In the genomic region with DNA sequence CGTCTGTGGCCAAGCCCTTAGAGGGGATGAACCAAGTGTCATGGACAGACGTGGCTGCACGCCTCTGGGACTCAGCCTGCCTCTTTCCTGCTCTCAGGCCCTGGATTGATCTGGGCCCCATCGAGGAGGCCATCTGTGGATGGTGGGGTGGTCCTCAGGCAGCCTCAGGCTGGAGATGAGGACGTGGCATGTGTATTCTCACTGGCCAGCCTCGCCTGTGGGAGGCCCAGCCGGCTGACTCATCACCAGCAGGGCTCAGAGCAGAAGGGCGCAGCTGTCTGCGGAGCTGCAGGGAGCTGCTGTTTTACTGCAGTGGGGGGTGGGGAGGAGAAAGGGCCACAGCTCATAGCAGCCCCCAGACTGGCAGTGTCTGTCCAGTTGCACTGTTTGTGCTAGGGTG, we compare ENCODE assay signal across 9 mouse cellular contexts.
DNase-seq lines count a peak whose midpoint lies in the region; ATAC-seq lines count a peak whose summit lies in the region.
"Had no signal": no experiment of that assay in that cellular context is flagged by ENCODE, and none has a peak within 500 bp of the region (broad histone marks: within the 10 kb centered on the region; RNA-seq: fewer than 3 reads in every experiment).

No protein-coding gene starts in this region.

- H3K4me2 ChIP-seq in midbrain, embryonic 11.5 days, result no peak overlapping the region
- H3K4me2 ChIP-seq in heart, embryonic 13.5 days, result no peak overlapping the region
- H3K4me2 ChIP-seq in limb, embryonic 12.5 days, result no peak overlapping the region
- H3K4me2 ChIP-seq in stomach, embryonic 16.5 days (ENCODE audit: low read depth, low read length), result no peak overlapping the region
- no peak overlapping the region for H3K4me2 ChIP-seq in midbrain, embryonic 14.5 days (ENCODE audit: low read length)
- H3K4me2 ChIP-seq: neural tube, embryonic 12.5 days had no signal

- H3K9ac ChIP-seq in midbrain, embryonic 11.5 days (ENCODE audit: low read length), result no peak overlapping the region
- peak overlapping the region; percentile 56 for H3K9ac ChIP-seq in heart, embryonic 13.5 days
- H3K9ac ChIP-seq in limb, embryonic 12.5 days (replicated peaks), result no peak overlapping the region
- peak overlapping the region; percentile 25; the same call in 1 of the 2 replicates for H3K9ac ChIP-seq in stomach, embryonic 16.5 days (ENCODE audit: low read length)
- no peak overlapping the region for H3K9ac ChIP-seq in midbrain, embryonic 14.5 days (replicated peaks; ENCODE audit: low read length)
- H3K9ac ChIP-seq: neural tube, embryonic 12.5 days had no signal

- no peaks in the 10 kb centered on the region for H3K36me3 ChIP-seq in midbrain, embryonic 10.5 days
- no peaks in the 10 kb centered on the region for H3K36me3 ChIP-seq in midbrain, embryonic 11.5 days (ENCODE audit: control insufficient read depth, insufficient read depth, low read length)
- H3K36me3 ChIP-seq in heart, embryonic 13.5 days, result no peaks in the 10 kb centered on the region
- H3K36me3 ChIP-seq in limb, embryonic 12.5 days, result no peaks in the 10 kb centered on the region
- no peaks in the 10 kb centered on the region for H3K36me3 ChIP-seq in stomach, embryonic 16.5 days (ENCODE audit: control insufficient read depth, insufficient read depth, low read length)
- no peaks in the 10 kb centered on the region for H3K36me3 ChIP-seq in midbrain, embryonic 14.5 days (ENCODE audit: control insufficient read depth, insufficient read depth, low read length)
- H3K36me3 ChIP-seq: neural tube, embryonic 12.5 days had no signal

- no peaks in the 10 kb centered on the region for H3K9me3 ChIP-seq in midbrain, embryonic 10.5 days (replicated peaks)
- no peaks in the 10 kb centered on the region for H3K9me3 ChIP-seq in midbrain, embryonic 11.5 days (ENCODE audit: control insufficient read depth, low read length)
- no peaks in the 10 kb centered on the region for H3K9me3 ChIP-seq in heart, embryonic 13.5 days
- no peaks in the 10 kb centered on the region for H3K9me3 ChIP-seq in limb, embryonic 12.5 days
- H3K9me3 ChIP-seq in stomach, embryonic 16.5 days (replicated peaks; ENCODE audit: control insufficient read depth, low read length), result no peaks in the 10 kb centered on the region
- H3K9me3 ChIP-seq in midbrain, embryonic 14.5 days (ENCODE audit: control insufficient read depth, low read length), result no peaks in the 10 kb centered on the region
- H3K9me3 ChIP-seq: neural tube, embryonic 12.5 days had no signal

- ATAC-seq in midbrain, embryonic 11.5 days (ENCODE audit: low FRiP score), result no peak
- ATAC-seq in heart, embryonic 13.5 days (ENCODE audit: extremely low read depth, insufficient number of reproducible peaks, low FRiP score, low TSS enrichment), result no peak; the same call in 1 of the 2 replicates
- no peak for ATAC-seq in limb, embryonic 12.5 days (ENCODE audit: insufficient number of reproducible peaks, insufficient read depth, low FRiP score, low TSS enrichment, low read depth)
- peak; percentile 85 for ATAC-seq in stomach, embryonic 16.5 days (ENCODE audit: insufficient read depth, low FRiP score)
- ATAC-seq in midbrain, embryonic 14.5 days (ENCODE audit: low FRiP score, low TSS enrichment), result no peak

- WGBS in midbrain, embryonic 10.5 days, result 57% methylated on average over 9 of the region's 9 CpGs
- WGBS in midbrain, embryonic 11.5 days, result 52% methylated on average over 9 of the region's 9 CpGs
- 24% methylated on average over 9 of the region's 9 CpGs for WGBS in heart, embryonic 13.5 days
- 34% methylated on average over 9 of the region's 9 CpGs for WGBS in limb, embryonic 12.5 days
- WGBS in stomach, embryonic 16.5 days, result 27% methylated on average over 9 of the region's 9 CpGs
- WGBS in midbrain, embryonic 14.5 days, result 45% methylated on average over 9 of the region's 9 CpGs

- H3K4me3 ChIP-seq in midbrain, embryonic 10.5 days, result no peak overlapping the region
- no peak overlapping the region for H3K4me3 ChIP-seq in midbrain, embryonic 11.5 days (ENCODE audit: low read depth, low read length)
- no peak overlapping the region for H3K4me3 ChIP-seq in heart, embryonic 13.5 days
- H3K4me3 ChIP-seq in limb, embryonic 12.5 days (replicated peaks), result no peak overlapping the region
- no peak overlapping the region for H3K4me3 ChIP-seq in stomach, embryonic 16.5 days (replicated peaks; ENCODE audit: low read length)
- no peak overlapping the region for H3K4me3 ChIP-seq in midbrain, embryonic 14.5 days (replicated peaks; ENCODE audit: low read depth, low read length)
- H3K4me3 ChIP-seq: neural tube, embryonic 12.5 days had no signal

- peak overlapping the region; percentile 63 for H3K27ac ChIP-seq in midbrain, embryonic 10.5 days (replicated peaks)
- H3K27ac ChIP-seq in midbrain, embryonic 11.5 days (ENCODE audit: low read depth, low read length), result no peak overlapping the region
- H3K27ac ChIP-seq in heart, embryonic 13.5 days (replicated peaks), result 0 out of 2 replicates have a peak overlapping the region, but pooled peaks have one; percentile 10
- H3K27ac ChIP-seq in limb, embryonic 12.5 days, result 0 out of 2 replicates have a peak overlapping the region, but pooled peaks have one; percentile 8
- peak overlapping the region; percentile 43 for H3K27ac ChIP-seq in stomach, embryonic 16.5 days (ENCODE audit: low read length)
- H3K27ac ChIP-seq in midbrain, embryonic 14.5 days (replicated peaks; ENCODE audit: low read depth, low read length), result no peak overlapping the region
- H3K27ac ChIP-seq: neural tube, embryonic 12.5 days had no signal

- no peaks in the 10 kb centered on the region for H3K27me3 ChIP-seq in midbrain, embryonic 10.5 days (ENCODE audit: low read depth, poor library complexity, severe bottlenecking)
- no peaks in the 10 kb centered on the region for H3K27me3 ChIP-seq in midbrain, embryonic 11.5 days (ENCODE audit: control insufficient read depth, insufficient read depth, low read length)
- H3K27me3 ChIP-seq in heart, embryonic 13.5 days (replicated peaks), result no peaks in the 10 kb centered on the region
- H3K27me3 ChIP-seq in limb, embryonic 12.5 days, result no peaks in the 10 kb centered on the region
- no peaks in the 10 kb centered on the region for H3K27me3 ChIP-seq in stomach, embryonic 16.5 days (ENCODE audit: control insufficient read depth, insufficient read depth, low read length)
- no peaks in the 10 kb centered on the region for H3K27me3 ChIP-seq in midbrain, embryonic 14.5 days (ENCODE audit: control insufficient read depth, insufficient read depth, low read length)
- H3K27me3 ChIP-seq: neural tube, embryonic 12.5 days had no signal

- peak; percentile 19 for DNase-seq in midbrain, embryonic 10.5 days (ENCODE audit: low spot score)
- DNase-seq in midbrain, embryonic 11.5 days (ENCODE audit: low spot score, missing footprints), result no peak
- DNase-seq in embryo, embryonic 10.5 days (ENCODE audit: low spot score), result peak; percentile 26
- DNase-seq in spleen, postnatal 4 days (ENCODE audit: low spot score in 2 of 2), result no peak
- DNase-seq in midbrain, embryonic 14.5 days, result no peak

- H3K4me1 ChIP-seq in midbrain, embryonic 10.5 days, result peaks cover 9% of the 10 kb centered on the region
- 0 out of 2 replicates have a peak, but pooled peaks cover 3% of the 10 kb centered on the region for H3K4me1 ChIP-seq in midbrain, embryonic 11.5 days (ENCODE audit: control insufficient read depth, insufficient read depth, low read length)
- H3K4me1 ChIP-seq in heart, embryonic 13.5 days, result peaks cover 28% of the 10 kb centered on the region
- peaks cover 11% of the 10 kb centered on the region for H3K4me1 ChIP-seq in limb, embryonic 12.5 days (replicated peaks)
- H3K4me1 ChIP-seq in stomach, embryonic 16.5 days (ENCODE audit: control insufficient read depth, insufficient read depth, low read length), result peaks cover 14% of the 10 kb centered on the region
- H3K4me1 ChIP-seq in midbrain, embryonic 14.5 days (ENCODE audit: control insufficient read depth, insufficient read depth, low read length), result no peaks in the 10 kb centered on the region

Comparison
In these comparisons a context has a peak if more than half of its experiments do, and no peak if none do; other contexts are left out.
1. DNase-seq: peak in midbrain, embryonic 10.5 days (single experiment) and embryo, embryonic 10.5 days (single experiment); none in midbrain, embryonic 11.5 days (single experiment), spleen, postnatal 4 days (0 of 2) and midbrain, embryonic 14.5 days (single experiment).
2. H3K27ac ChIP-seq: peak in midbrain, embryonic 10.5 days (single experiment), heart, embryonic 13.5 days (single experiment), limb, embryonic 12.5 days (single experiment) and stomach, embryonic 16.5 days (single experiment); none in midbrain, embryonic 11.5 days (single experiment) and midbrain, embryonic 14.5 days (single experiment).
3. H3K9ac ChIP-seq: peak in heart, embryonic 13.5 days (single experiment) and stomach, embryonic 16.5 days (single experiment); none in midbrain, embryonic 11.5 days (single experiment), limb, embryonic 12.5 days (single experiment) and midbrain, embryonic 14.5 days (single experiment).